Mouse (Mus musculus) spleen, postnatal 10 days (tissue): ENCODE data around the gene Zbtb18.

Experiments
- DNase-seq, 2 experiments: peaks; one replicate each; pipeline ENCODE4 v3.0.0; 2021 to 2022; ENCODE audit warnings: low spot score in 2 of 2

The Zbtb18 gene

GRCm38 (mm10) chr1:177442196-177442808 is at the start of gene Zbtb18:
Gene Zbtb18 (plus strand): TSS chr1:177442351.
- DNase-seq, result peak; percentile 46 to 70

GRCm38 (mm10) chr1:177397455-177397854 is 44.7 kb upstream of the Zbtb18 start:
- DNase-seq, result no peak

GRCm38 (mm10) chr1:177405170-177405569 is 37.0 kb upstream of the Zbtb18 start:
- no peak for DNase-seq

GRCm38 (mm10) chr1:177408690-177409089 is 33.5 kb upstream of the Zbtb18 start:
- peak; percentile 26 to 72 for DNase-seq

GRCm38 (mm10) chr1:177410769-177411348 is 31.3 kb upstream of the Zbtb18 start:
- DNase-seq, result no peak

- no peak for DNase-seq
These were observed 30.5 kb upstream of the Zbtb18 start for GRCm38 (mm10) chr1:177411359-177412358.

- no peak for DNase-seq
These were observed 22.8 kb upstream of the Zbtb18 start for GRCm38 (mm10) chr1:177419331-177419730.

GRCm38 (mm10) chr1:177420126-177420525 is 22.0 kb upstream of the Zbtb18 start:
- DNase-seq, result no peak

- peak in 1 of 2 experiments; percentile 62 for DNase-seq
These were observed 14.3 kb upstream of the Zbtb18 start for GRCm38 (mm10) chr1:177427862-177428261.

- DNase-seq, result peak in 1 of 2 experiments; percentile 25
These were observed 13.8 kb upstream of the Zbtb18 start for GRCm38 (mm10) chr1:177428338-177428737.

- DNase-seq, result no peak
These were observed 13.1 kb upstream of the Zbtb18 start for GRCm38 (mm10) chr1:177429067-177429466.

- DNase-seq, result no peak
These were observed 1.7 kb upstream of the Zbtb18 start for GRCm38 (mm10) chr1:177440411-177440810.

- no peak for DNase-seq
These were observed 1.1 kb upstream of the Zbtb18 start for GRCm38 (mm10) chr1:177440981-177441491.

GRCm38 (mm10) chr1:177441492-177442195 is 507 bp upstream of the Zbtb18 start:
- peak; percentile 96 to 99 for DNase-seq

- peak; percentile 72 to 73 for DNase-seq
These were observed 921 bp downstream of the Zbtb18 start for GRCm38 (mm10) chr1:177442821-177443723.

- no peak for DNase-seq
These were observed 1.8 kb downstream of the Zbtb18 start for GRCm38 (mm10) chr1:177443724-177444482.

- DNase-seq, result no peak
These were observed 2.3 kb downstream of the Zbtb18 start for GRCm38 (mm10) chr1:177444483-177444810.

- no peak for DNase-seq
These were observed 2.8 kb downstream of the Zbtb18 start for GRCm38 (mm10) chr1:177444941-177445340.

GRCm38 (mm10) chr1:177445461-177446130 is 3.4 kb downstream of the Zbtb18 start:
- DNase-seq, result no peak
